7 mouse cellular contexts compared by ENCODE assay signal in genomic region chr9:114752311-114752710, GRCm38 (mm10). TPM values are rescaled to one million over a fixed set of nuclear protein-coding genes. Genes with fewer than 3 reads are reported as not detected.
A peak's percentile ranks its signal among the peaks of the same experiment; 100 is the strongest.
DNase-seq lines count a peak whose midpoint lies in the region; ATAC-seq and TF ChIP-seq lines count a peak whose summit lies in the region.

No protein-coding gene starts in this region.

- peaks cover 16% of the 10 kb centered on the region for H3K36me3 ChIP-seq in liver, embryonic 11.5 days (ENCODE audit: control insufficient read depth, insufficient read depth, low read length)
- peaks cover 16% of the 10 kb centered on the region for H3K36me3 ChIP-seq in forebrain, embryonic 12.5 days (replicated peaks)
- peaks cover 49% of the 10 kb centered on the region for H3K36me3 ChIP-seq in limb, embryonic 14.5 days (ENCODE audit: control insufficient read depth, insufficient read depth, low read length)
- H3K36me3 ChIP-seq in small intestine, adult 2 months (ENCODE audit: control insufficient read depth, insufficient read depth, low read length) = peaks cover 21% of the 10 kb centered on the region

- no peak for TF ChIP-seq POLR2A in limb, embryonic 14.5 days (IDR thresholded peaks at IDR 0.05; ENCODE audit: borderline replicate concordance, extremely low read depth, insufficient read depth, insufficient read length)
- no peak for TF ChIP-seq POLR2A in small intestine, adult 2 months (IDR thresholded peaks at IDR 0.05; ENCODE audit: low read depth, low read length)

- TF ChIP-seq CTCF in small intestine, adult 2 months (IDR thresholded peaks at IDR 0.05; ENCODE audit: extremely low read depth, insufficient read length, insufficient replicate concordance, low read depth, low read length) = no peak

- H3K27ac ChIP-seq in liver, embryonic 11.5 days (ENCODE audit: low read depth, low read length) = no peak overlapping the region
- H3K27ac ChIP-seq in forebrain, embryonic 12.5 days = no peak overlapping the region
- no peak overlapping the region for H3K27ac ChIP-seq in limb, embryonic 14.5 days (replicated peaks; ENCODE audit: low read depth, low read length)
- H3K27ac ChIP-seq in small intestine, adult 2 months (ENCODE audit: insufficient read depth, low read depth, low read length) = peak overlapping the region; percentile 2; the same call in 1 of the 2 replicates

- no peak for DNase-seq in liver, embryonic 11.5 days (ENCODE audit: low spot score)
- no peak for DNase-seq in liver
- no peak for DNase-seq in limb, embryonic 14.5 days (ENCODE audit: low spot score)
- no peak for DNase-seq in cerebellum, adult 8-10 months
- DNase-seq in right cerebral cortex, adult 18-20 months = no peak

- ATAC-seq in liver, embryonic 11.5 days (replicated peaks; ENCODE audit: low FRiP score) = peak; percentile 1; the same call in 1 of the 2 replicates
- no peak for ATAC-seq in forebrain, embryonic 12.5 days (ENCODE audit: low FRiP score)
- no peak for ATAC-seq in limb, embryonic 14.5 days (ENCODE audit: low FRiP score, low read depth)

- no peaks in the 10 kb centered on the region; the same call in 1 of the 2 replicates for H3K4me1 ChIP-seq in liver, embryonic 11.5 days (replicated peaks; ENCODE audit: control insufficient read depth, insufficient read depth, low read length)
- peaks cover 11% of the 10 kb centered on the region for H3K4me1 ChIP-seq in forebrain, embryonic 12.5 days
- no peaks in the 10 kb centered on the region; the same call in 1 of the 2 replicates for H3K4me1 ChIP-seq in limb, embryonic 14.5 days (ENCODE audit: control insufficient read depth, insufficient read depth, low read length)
- peaks cover 3% of the 10 kb centered on the region; the same call in 1 of the 2 replicates for H3K4me1 ChIP-seq in small intestine, adult 2 months (ENCODE audit: control insufficient read depth, insufficient read depth, insufficient read length, low read length)

- WGBS in liver, embryonic 11.5 days = 66% methylated on average over 9 of the region's 9 CpGs
- WGBS in forebrain, embryonic 12.5 days = 81% methylated on average over 9 of the region's 9 CpGs
- 79% methylated on average over 9 of the region's 9 CpGs for WGBS in limb, embryonic 14.5 days
- 64% methylated on average over 9 of the region's 9 CpGs for WGBS in small intestine, adult 2 months

- no peak overlapping the region for H3K9ac ChIP-seq in liver, embryonic 11.5 days (ENCODE audit: low read depth, low read length)
- H3K9ac ChIP-seq in forebrain, embryonic 12.5 days = no peak overlapping the region
- 0 out of 2 replicates have a peak overlapping the region, but pooled peaks have one; percentile 59 for H3K9ac ChIP-seq in limb, embryonic 14.5 days (ENCODE audit: low read depth, low read length, severe bottlenecking)

- no peak overlapping the region for H3K4me3 ChIP-seq in liver, embryonic 11.5 days (ENCODE audit: low read depth, low read length)
- H3K4me3 ChIP-seq in forebrain, embryonic 12.5 days (replicated peaks) = peak overlapping the region; percentile 50; the same call in 1 of the 2 replicates
- 0 out of 2 replicates have a peak overlapping the region, but pooled peaks have one; percentile 48 for H3K4me3 ChIP-seq in limb, embryonic 14.5 days (replicated peaks; ENCODE audit: low read length)
- H3K4me3 ChIP-seq in small intestine, adult 2 months (ENCODE audit: low read depth, low read length) = no peak overlapping the region

- no peaks in the 10 kb centered on the region for H3K9me3 ChIP-seq in liver, embryonic 11.5 days (ENCODE audit: control insufficient read depth, low read length)
- no peaks in the 10 kb centered on the region for H3K9me3 ChIP-seq in forebrain, embryonic 12.5 days
- H3K9me3 ChIP-seq in limb, embryonic 14.5 days (ENCODE audit: control insufficient read depth, low read length) = no peaks in the 10 kb centered on the region

- H3K4me2 ChIP-seq in liver, embryonic 11.5 days = peak overlapping the region; percentile 83; the same call in 1 of the 2 replicates
- H3K4me2 ChIP-seq in forebrain, embryonic 12.5 days = peak overlapping the region; percentile 78; the same call in 1 of the 2 replicates
- peak overlapping the region; percentile 76 for H3K4me2 ChIP-seq in limb, embryonic 14.5 days (replicated peaks; ENCODE audit: low read depth, low read length, severe bottlenecking)

- no peaks in the 10 kb centered on the region for H3K27me3 ChIP-seq in liver, embryonic 11.5 days (replicated peaks; ENCODE audit: control insufficient read depth, insufficient read depth, low read length)
- no peaks in the 10 kb centered on the region for H3K27me3 ChIP-seq in forebrain, embryonic 12.5 days
- no peaks in the 10 kb centered on the region for H3K27me3 ChIP-seq in limb, embryonic 14.5 days (ENCODE audit: control insufficient read depth, insufficient read depth, low read length)
- no peaks in the 10 kb centered on the region for H3K27me3 ChIP-seq in small intestine, adult 2 months (ENCODE audit: control insufficient read depth, insufficient read depth, low read length)

RNA-seq across cellular contexts. Expression of gene Cmtm6, which starts 21.4 kb away (rescaled TPM):
- polyA plus RNA-seq in liver, embryonic 11.5 days (2014; fragmentation: Nextera tagmentation; extraction: Ambion mirVana) = 36.6 and 40.6 TPM in 2 replicates
- polyA plus RNA-seq in forebrain, embryonic 12.5 days (2016; fragmentation: Nextera tagmentation; extraction: Ambion mirVana) = 25.4 and 25.6 TPM in 2 replicates
- 21.9 and 23.4 TPM in 2 replicates for polyA plus RNA-seq in limb, embryonic 14.5 days (2012; rRNA removed)
- polyA plus RNA-seq in limb, embryonic 14.5 days (2014; fragmentation: Nextera tagmentation; extraction: Ambion mirVana) = 40.5 and 41.0 TPM in 2 replicates
- polyA plus RNA-seq in small intestine, adult 2 months (2012; rRNA removed) = 26.6 and 46.1 TPM in 2 replicates

RNA-seq across cellular contexts. Expression of gene Cmtm7, which starts 29.3 kb away (rescaled TPM):
- 93.7 and 99.4 TPM in 2 replicates for polyA plus RNA-seq in liver, embryonic 11.5 days (2014; fragmentation: Nextera tagmentation; extraction: Ambion mirVana)
- 32.3 and 41.2 TPM in 2 replicates for polyA plus RNA-seq in forebrain, embryonic 12.5 days (2016; fragmentation: Nextera tagmentation; extraction: Ambion mirVana)
- polyA plus RNA-seq in limb, embryonic 14.5 days (2012; rRNA removed) = 118 and 165 TPM in 2 replicates
- polyA plus RNA-seq in limb, embryonic 14.5 days (2014; fragmentation: Nextera tagmentation; extraction: Ambion mirVana) = 126 and 127 TPM in 2 replicates
- 70.4 and 97.3 TPM in 2 replicates for polyA plus RNA-seq in small intestine, adult 2 months (2012; rRNA removed)

Comparison
In these comparisons a context has a peak if more than half of its experiments do, and no peak if none do; other contexts are left out.
1. H3K4me3 ChIP-seq: peak in forebrain, embryonic 12.5 days (single experiment) and limb, embryonic 14.5 days (single experiment); none in liver, embryonic 11.5 days (single experiment) and small intestine, adult 2 months (single experiment).
2. Peak in every context shown above with its lines, with median percentiles within 50 percentile points of each other: H3K4me2 ChIP-seq.